8 mouse cellular contexts compared by ENCODE assay signal in the genomic region with DNA sequence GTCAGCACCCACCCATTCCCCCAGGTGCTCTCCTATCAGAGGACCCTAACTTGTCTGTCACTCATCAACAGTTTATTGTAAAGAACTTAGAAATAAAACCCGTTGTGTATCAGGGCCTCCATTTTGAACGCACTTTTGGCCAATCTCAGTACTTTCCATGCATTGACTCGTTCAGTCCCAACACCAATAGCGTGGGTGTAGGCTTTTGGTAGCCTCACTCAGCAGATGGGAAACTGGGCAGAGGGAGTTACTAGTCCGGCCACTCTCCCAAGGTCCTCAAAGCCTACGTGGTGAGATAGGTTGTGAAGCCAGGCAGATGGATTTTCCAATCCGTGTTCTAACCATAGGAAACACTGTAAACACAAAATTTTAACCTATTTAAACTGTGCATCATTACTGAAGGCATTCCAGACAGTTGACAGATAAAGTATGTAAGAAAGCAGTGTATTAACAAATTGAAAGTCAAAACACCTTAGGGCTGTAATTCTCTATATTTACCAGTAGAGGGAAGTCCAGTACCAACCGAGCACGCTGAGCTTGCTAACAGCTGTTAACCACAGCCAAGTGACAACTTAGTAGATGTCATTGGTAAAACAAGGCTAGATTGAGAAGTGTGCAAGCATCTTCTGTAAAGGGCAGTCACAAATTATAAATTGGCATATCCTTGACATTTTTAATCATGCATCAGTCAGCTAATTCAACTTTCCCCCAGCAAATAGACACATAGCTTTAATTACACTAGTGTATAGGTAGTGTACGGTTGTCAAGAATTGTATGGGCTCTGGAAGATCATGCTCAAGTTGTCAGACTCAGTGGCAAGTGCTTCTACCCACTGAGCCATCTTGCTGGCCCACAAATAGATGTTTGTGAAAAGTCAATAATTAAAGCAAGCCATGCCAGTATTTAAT. TPM values are rescaled to one million over a fixed set of nuclear protein-coding genes. Genes with fewer than 3 reads are reported as not detected.
DNase-seq lines count a peak whose midpoint lies in the region; ATAC-seq and TF ChIP-seq lines count a peak whose summit lies in the region.

No protein-coding gene starts in this region.

- DNase-seq in gastrocnemius, adult 18-20 months (ENCODE audit: low spot score) = peak; percentile 10
- DNase-seq in gastrocnemius, postnatal 25 days = no peak
- peak in 1 of 2 experiments; percentile 25 for DNase-seq in spleen, adult 2 months (ENCODE audit: low read depth in 1 of 2, low spot score in 2 of 2)
- no peak for DNase-seq in spleen, postnatal 36 days (ENCODE audit: low spot score in 2 of 2)
- peak; percentile 31 for DNase-seq in heart, postnatal 4 days
- no peak for DNase-seq in Muller cell, postnatal 12 days (ENCODE audit: inconsistent ontology term)
- no peak for DNase-seq in frontal cortex, postnatal 36 days (ENCODE audit: low spot score in 2 of 2)

- H3K9me3 ChIP-seq in neural tube, embryonic 14.5 days (ENCODE audit: control insufficient read depth, low read length) = no peaks in the 10 kb centered on the region

- 70% methylated on average over 10 of the region's 10 CpGs for WGBS in spleen, adult 2 months
- 59% methylated on average over 10 of the region's 10 CpGs for WGBS in neural tube, embryonic 14.5 days

- no peaks in the 10 kb centered on the region for H3K27me3 ChIP-seq in spleen, adult 2 months (ENCODE audit: control insufficient read depth, insufficient read depth, low read length)
- H3K27me3 ChIP-seq in neural tube, embryonic 14.5 days (ENCODE audit: control insufficient read depth, insufficient read depth, low read length) = no peaks in the 10 kb centered on the region

- TF ChIP-seq CTCF in spleen, adult 2 months (IDR thresholded peaks at IDR 0.05; ENCODE audit: extremely low read depth, insufficient read depth, insufficient read length, insufficient replicate concordance) = peak; percentile 37; the same call in 1 of the 2 replicates

- H3K4me2 ChIP-seq in neural tube, embryonic 14.5 days (ENCODE audit: low read depth, low read length) = no peak overlapping the region

- no peaks in the 10 kb centered on the region for H3K4me1 ChIP-seq in spleen, adult 2 months (ENCODE audit: control insufficient read depth, insufficient read depth, insufficient read length)
- no peaks in the 10 kb centered on the region for H3K4me1 ChIP-seq in neural tube, embryonic 14.5 days (ENCODE audit: control insufficient read depth, insufficient read depth, low read length)

- no peaks in the 10 kb centered on the region for H3K36me3 ChIP-seq in spleen, adult 2 months (ENCODE audit: control insufficient read depth, insufficient read depth, low read length)
- H3K36me3 ChIP-seq in neural tube, embryonic 14.5 days (ENCODE audit: control insufficient read depth, insufficient read depth, low read length) = no peaks in the 10 kb centered on the region

- ATAC-seq in neural tube, embryonic 14.5 days (ENCODE audit: low read depth) = peak; percentile 71; the same call in 1 of the 2 replicates

- H3K4me3 ChIP-seq in spleen, adult 2 months (ENCODE audit: extremely low read depth, insufficient read depth, insufficient read length) = no peak overlapping the region
- H3K4me3 ChIP-seq in neural tube, embryonic 14.5 days (ENCODE audit: low read depth, low read length) = no peak overlapping the region

- no peak overlapping the region for H3K9ac ChIP-seq in neural tube, embryonic 14.5 days (replicated peaks; ENCODE audit: low read depth, low read length)

- no peak overlapping the region for H3K27ac ChIP-seq in spleen, adult 2 months (ENCODE audit: insufficient read depth, low read length)
- H3K27ac ChIP-seq in neural tube, embryonic 14.5 days (ENCODE audit: low read depth, low read length) = no peak overlapping the region

- TF ChIP-seq POLR2A in spleen, adult 2 months (IDR thresholded peaks at IDR 0.05; ENCODE audit: low read depth, low read length) = no peak

RNA-seq across cellular contexts. Expression of a gene that starts 14.2 kb away (rescaled TPM):
- not detected for total RNA-seq in gastrocnemius, adult 18-20 months (2021)
- total RNA-seq in gastrocnemius, postnatal 25 days (2021) = not detected
- polyA plus RNA-seq in spleen, adult 2 months (2012; rRNA removed) = 1.0 and 1.1 TPM in 2 replicates
- total RNA-seq in heart, postnatal 4 days (2021) = 1 to 10 TPM; 6.4 to 7.6 TPM
- 0.28 and 0.40 TPM in 2 replicates for polyA plus RNA-seq in neural tube, embryonic 14.5 days (2014; fragmentation: Nextera tagmentation; extraction: Ambion mirVana)

RNA-seq across cellular contexts. Expression of a gene that starts 49.5 kb away (rescaled TPM):
- total RNA-seq in gastrocnemius, adult 18-20 months (2021) = 10 to 100 TPM; 41.9 to 48.6 TPM
- 10 to 100 TPM; 38.3 to 39.3 TPM for total RNA-seq in gastrocnemius, postnatal 25 days (2021)
- polyA plus RNA-seq in spleen, adult 2 months (2012; rRNA removed) = 9.4 and 11.5 TPM in 2 replicates
- 100 to 1,000 TPM in 1 of 2 experiments, 10 to 100 TPM in 1; 99.6 to 107 TPM for total RNA-seq in heart, postnatal 4 days (2021)
- polyA plus RNA-seq in neural tube, embryonic 14.5 days (2014; fragmentation: Nextera tagmentation; extraction: Ambion mirVana) = 126 and 135 TPM in 2 replicates

Comparison
In these comparisons a context has a peak if more than half of its experiments do, and no peak if none do; other contexts are left out.
1. DNase-seq: peak in gastrocnemius, adult 18-20 months (single experiment) and heart, postnatal 4 days (single experiment); none in gastrocnemius, postnatal 25 days (single experiment), spleen, postnatal 36 days (0 of 2), Muller cell, postnatal 12 days (single experiment) and frontal cortex, postnatal 36 days (0 of 2).
2. RNA of a gene that starts 14.2 kb away (total RNA-seq): 6.4 to 7.6 TPM in heart, postnatal 4 days; not detected in gastrocnemius, adult 18-20 months and not detected in gastrocnemius, postnatal 25 days; every median in the first group is over 4 times any median in the second.